Mouse (Mus musculus) small intestine, adult 2 months (tissue): Measurements from ENCODE around the gene Catsper1.

Experiments
- CTCF ChIP-seq: fragments of 200-500 bp; IDR thresholded peaks from 2 replicates; pipeline ENCODE4 v1.5.1; 2012; ENCODE audit warnings: low read depth, mild to moderate bottlenecking, control low read depth, inconsistent platforms, low read length, moderate library complexity, mixed read lengths; ENCODE audit not compliant: insufficient replicate concordance, insufficient read length; ENCODE audit errors: extremely low read depth
- POLR2A ChIP-seq: fragments of 200-500 bp; IDR thresholded peaks from 2 replicates; pipeline ENCODE4 v1.6.1; 2012; ENCODE audit warnings: low read depth, mild to moderate bottlenecking, control low read depth, inconsistent platforms, low read length, moderate library complexity

DNA sequence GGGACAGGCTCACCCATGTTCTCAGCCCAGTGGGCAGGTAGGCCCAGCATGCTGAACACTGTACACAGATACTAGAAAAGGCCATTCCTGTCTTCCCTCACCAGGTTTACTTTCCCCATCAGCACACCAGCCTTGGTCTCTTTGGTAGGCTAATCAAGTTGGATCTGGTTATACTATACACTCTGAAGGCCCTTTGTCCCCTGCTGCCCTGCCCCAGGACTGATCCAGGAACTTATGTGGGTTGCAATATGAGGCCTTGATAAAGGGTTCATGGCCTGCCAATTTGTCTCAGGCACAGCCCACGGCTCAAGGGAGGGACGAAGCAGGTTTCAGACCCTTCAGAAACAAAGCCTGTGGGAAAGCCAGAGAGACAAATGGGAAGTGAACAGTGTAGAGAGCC is 18.1 kb downstream of the Catsper1 start:
- no peak for TF ChIP-seq CTCF
- TF ChIP-seq POLR2A = no peak
